Mouse (Mus musculus): ENCODE measurements around the gene Eif3d.

Eif3d gene

GRCm38 (mm10) chr15:77970470-77971292 is at the start of gene Eif3d:
Eif3d (minus strand) TSS chr15:77970813.
- in situ Hi-C loops (cut with MboI, MseI): loop anchor here (25.0 kb wide), 1 partner anchor 1758 kb away; no protein-coding TSS in a partner anchor

- in situ Hi-C loops (cut with MboI, MseI): loop anchor here (25.0 kb wide), 2 partner anchors 648 to 1002 kb away; no protein-coding TSS in a partner anchor
These were observed 43.4 kb upstream of the Eif3d start for GRCm38 (mm10) chr15:78014046-78014445.

- in situ Hi-C loops (cut with MboI, MseI): loop anchor here (25.0 kb wide), 2 partner anchors 654 to 996 kb away; no protein-coding TSS in a partner anchor
These were observed 37.6 kb upstream of the Eif3d start for GRCm38 (mm10) chr15:78008206-78008605.

- in situ Hi-C loops (cut with MboI, MseI): loop anchor here (25.0 kb wide), 2 partner anchors 658 to 992 kb away; no protein-coding TSS in a partner anchor
These were observed 33.3 kb upstream of the Eif3d start for GRCm38 (mm10) chr15:78003929-78004328.

GRCm38 (mm10) chr15:78001400-78001799 is 30.8 kb upstream of the Eif3d start:
- in situ Hi-C loops (cut with MboI, MseI): loop anchor here (25.0 kb wide), 2 partner anchors 661 to 989 kb away; no protein-coding TSS in a partner anchor

- in situ Hi-C loops (cut with MboI, MseI): no loop called here
These were observed 17.9 kb upstream of the Eif3d start for GRCm38 (mm10) chr15:77988541-77988940.

- in situ Hi-C loops (cut with MboI, MseI): no loop called here
These were observed 12.8 kb upstream of the Eif3d start for GRCm38 (mm10) chr15:77983391-77983790.

GRCm38 (mm10) chr15:77982195-77982939 is 11.8 kb upstream of the Eif3d start:
- in situ Hi-C loops (cut with MboI, MseI): no loop called here

- in situ Hi-C loops (cut with MboI, MseI): no loop called here
These were observed 10.6 kb upstream of the Eif3d start for GRCm38 (mm10) chr15:77981181-77981680.

- in situ Hi-C loops (cut with MboI, MseI): no loop called here
These were observed 8.8 kb upstream of the Eif3d start for GRCm38 (mm10) chr15:77979427-77979865.

GRCm38 (mm10) chr15:77977663-77978062 is 7.0 kb upstream of the Eif3d start:
- in situ Hi-C loops (cut with MboI, MseI): no loop called here

GRCm38 (mm10) chr15:77974165-77974841 is 3.7 kb upstream of the Eif3d start:
- in situ Hi-C loops (cut with MboI, MseI): loop anchor here (25.0 kb wide), 1 partner anchor 1762 kb away; no protein-coding TSS in a partner anchor

GRCm38 (mm10) chr15:77969940-77970469 is 608 bp downstream of the Eif3d start:
- in situ Hi-C loops (cut with MboI, MseI): loop anchor here (5.0 to 25.0 kb wide), 2 partner anchors 38 to 1758 kb away; no protein-coding TSS in a partner anchor

GRCm38 (mm10) chr15:77965117-77965528 is 5.5 kb downstream of the Eif3d start:
- in situ Hi-C loops (cut with MboI, MseI): loop anchor here (5.0 to 25.0 kb wide), 2 partner anchors 33 to 1753 kb away; no protein-coding TSS in a partner anchor

- in situ Hi-C loops (cut with MboI, MseI): loop anchor here (25.0 kb wide), 1 partner anchor 1750 kb away; no protein-coding TSS in a partner anchor
These were observed 8.2 kb downstream of the Eif3d start for GRCm38 (mm10) chr15:77962447-77962846.

- in situ Hi-C loops (cut with MboI, MseI): loop anchor here (25.0 kb wide), 1 partner anchor 1748 kb away; no protein-coding TSS in a partner anchor
These were observed 9.9 kb downstream of the Eif3d start for GRCm38 (mm10) chr15:77960693-77961092.

- in situ Hi-C loops (cut with MboI, MseI): loop anchor here (25.0 kb wide), 1 partner anchor 1746 kb away; no protein-coding TSS in a partner anchor
These were observed 12.5 kb downstream of the Eif3d start for GRCm38 (mm10) chr15:77958071-77958470.

- in situ Hi-C loops (cut with MboI, MseI): loop anchor here (25.0 kb wide), 1 partner anchor 1745 kb away; no protein-coding TSS in a partner anchor
These were observed 13.0 kb downstream of the Eif3d start for GRCm38 (mm10) chr15:77957625-77958024.

GRCm38 (mm10) chr15:77956404-77956901 is 14.2 kb downstream of the Eif3d start, which contains the start of gene Foxred2:
Foxred2 (minus strand) TSS chr15:77956722.
- in situ Hi-C loops (cut with MboI, MseI): loop anchor here (25.0 kb wide), 1 partner anchor 1744 kb away; no protein-coding TSS in a partner anchor

All from regulatory T cell (primary cell).